Mouse (Mus musculus) ES-Bruce4 (cell line): ENCODE data around the gene Odf3b. TPM values are rescaled to one million over a fixed set of nuclear protein-coding genes. Genes with fewer than 3 reads are reported as not detected.
A peak's percentile ranks its signal among the peaks of the same experiment; 100 is the strongest.

Experiments
- H3K27ac ChIP-seq: 2 replicates; pipeline ENCODE4 v1.5.1; 2012; ENCODE audit warnings: low read length, inconsistent platforms; ENCODE audit not compliant: insufficient read depth
- H3K27me3 ChIP-seq: 2 replicates; pipeline ENCODE4 v1.6.1; 2012; ENCODE audit warnings: mild to moderate bottlenecking, low read length, inconsistent platforms; ENCODE audit not compliant: control insufficient read depth, poor library complexity, insufficient read depth, severe bottlenecking
- H3K36me3 ChIP-seq: 2 replicates; pipeline ENCODE4 v1.6.1; 2012; ENCODE audit warnings: inconsistent platforms, mild to moderate bottlenecking, low read length, moderate library complexity; ENCODE audit not compliant: control insufficient read depth, poor library complexity, insufficient read depth, severe bottlenecking
- H3K4me1 ChIP-seq: one replicate; pipeline ENCODE4 v1.8.1; 2011; ENCODE audit warnings: low read length; ENCODE audit not compliant: control insufficient read depth, insufficient read depth
- H3K4me3 ChIP-seq: 2 replicates; pipeline ENCODE4 v1.5.1; 2011; ENCODE audit warnings: low read depth, mild to moderate bottlenecking, low read length
- H3K9ac ChIP-seq: 2 replicates; pipeline ENCODE4 v1.6.1; 2012; ENCODE audit warnings: low read depth, mild to moderate bottlenecking, inconsistent platforms; ENCODE audit not compliant: poor library complexity, severe bottlenecking
- H3K9me3 ChIP-seq: replicated peaks from 2 replicates; pipeline ENCODE4 v1.6.1; 2012; ENCODE audit warnings: mild to moderate bottlenecking, low read length, inconsistent platforms; ENCODE audit not compliant: control insufficient read depth, poor library complexity, insufficient read depth, severe bottlenecking
- CTCF ChIP-seq: IDR thresholded peaks from one replicate; pipeline ENCODE4 v1.8.1; 2011; ENCODE audit warnings: low read depth, low read length
- EP300 ChIP-seq: IDR thresholded peaks from 2 replicates; pipeline ENCODE4 v1.6.1; 2011; ENCODE audit warnings: low read depth, low read length; ENCODE audit not compliant: insufficient read depth
- POLR2A ChIP-seq: IDR thresholded peaks from one replicate; pipeline ENCODE4 v1.8.1; 2011; ENCODE audit warnings: low read length; ENCODE audit not compliant: insufficient read depth
- polyA plus RNA-seq: library from polyadenylated mRNA; stranded (reverse); fragments of >200 nt; gene quantifications from 2 replicates; pipeline ENCODE4 v1.2.4, GENCODE M21; 2011; ENCODE audit warnings: low read depth; ENCODE audit not compliant: missing spikeins, insufficient read depth, insufficient read length

Odf3b gene
- polyA plus RNA-seq, 1 experiment: 2.6 TPM

DNA sequence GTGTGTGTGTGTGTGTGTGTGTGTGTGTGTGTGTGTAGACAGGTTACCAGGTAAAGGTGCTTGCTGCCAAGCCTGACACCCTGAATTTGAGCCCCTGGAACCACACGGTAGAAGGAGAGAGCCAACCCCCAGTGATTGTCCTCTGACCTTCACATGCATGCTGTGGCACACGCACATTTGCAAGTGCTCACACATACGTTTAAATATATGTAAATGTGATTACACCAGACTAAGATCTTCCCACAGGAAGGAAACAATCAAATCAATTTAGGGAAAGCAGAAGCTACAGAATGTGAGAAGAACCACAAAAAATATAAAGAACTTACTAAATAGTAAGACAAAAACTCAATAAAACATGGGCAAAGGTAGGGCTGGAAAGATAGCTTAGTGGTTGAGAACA lies 38.9 kb downstream of the Odf3b start:
- no peak overlapping the region for H3K9ac ChIP-seq
- no peaks in the 10 kb centered on the region for H3K36me3 ChIP-seq
- no peak for TF ChIP-seq EP300
- TF ChIP-seq CTCF: no peak
- TF ChIP-seq POLR2A: no peak
- no peak overlapping the region for H3K4me3 ChIP-seq
- no peaks in the 10 kb centered on the region for H3K9me3 ChIP-seq
- H3K4me1 ChIP-seq: no peaks in the 10 kb centered on the region
- no peak overlapping the region for H3K27ac ChIP-seq
- H3K27me3 ChIP-seq: no peaks in the 10 kb centered on the region

DNA sequence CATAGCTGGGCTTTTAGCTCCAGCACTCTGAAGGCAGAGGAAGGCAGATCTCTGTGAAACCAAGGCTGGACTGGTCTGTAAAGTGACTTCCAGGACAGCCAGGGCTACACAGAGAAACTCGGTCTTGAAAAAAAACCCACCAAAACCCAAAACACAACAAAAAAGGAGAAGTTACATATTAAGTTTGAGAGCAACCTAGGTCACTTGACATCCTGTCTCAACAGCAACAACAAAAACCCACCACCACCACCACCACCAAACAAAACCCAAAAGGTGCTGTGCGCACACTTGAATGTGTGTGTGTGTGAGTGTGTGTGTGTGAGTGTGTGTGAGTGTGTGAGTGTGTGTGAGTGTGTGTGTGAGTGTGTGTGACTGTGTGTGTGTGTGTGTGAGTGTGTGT lies 39.4 kb downstream of the Odf3b start:
- Histone ChIP-seq H3K27ac (no peak overlapping the region), H3K36me3 (no peaks in the 10 kb centered on the region), H3K9ac (no peak overlapping the region), H3K4me3 (no peak overlapping the region), H3K9me3 (no peaks in the 10 kb centered on the region), H3K4me1 (no peaks in the 10 kb centered on the region), H3K27me3 (no peaks in the 10 kb centered on the region)
- TF ChIP-seq CTCF (no peak), POLR2A (no peak), EP300 (no peak)

DNA sequence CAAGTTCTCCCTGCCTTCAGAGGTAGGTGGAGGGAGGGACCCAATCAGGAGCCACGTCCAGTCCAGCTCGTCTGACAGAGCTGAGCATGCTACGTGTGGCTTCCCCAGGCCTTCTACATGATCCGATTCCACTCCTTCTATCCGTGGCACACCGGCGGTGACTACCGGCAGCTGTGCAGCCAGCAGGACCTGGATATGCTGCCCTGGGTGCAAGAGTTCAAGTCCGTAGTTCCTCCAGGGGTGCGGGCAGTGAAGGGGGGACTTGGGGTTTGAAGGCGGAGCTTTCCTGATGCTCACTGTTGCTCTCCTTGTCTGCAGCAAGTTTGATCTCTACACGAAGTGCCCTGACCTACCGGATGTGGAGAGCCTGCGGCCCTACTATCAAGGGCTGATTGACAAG lies 42.7 kb downstream of the Odf3b start:
- Histone ChIP-seq H3K9ac (no peak overlapping the region), H3K27ac (no peak overlapping the region), H3K36me3 (no peaks in the 10 kb centered on the region), H3K27me3 (no peaks in the 10 kb centered on the region), H3K4me3 (peak overlapping the region; percentile 82), H3K9me3 (no peaks in the 10 kb centered on the region), H3K4me1 (no peaks in the 10 kb centered on the region)
- TF ChIP-seq POLR2A (no peak), CTCF (no peak), EP300 (no peak)

DNA sequence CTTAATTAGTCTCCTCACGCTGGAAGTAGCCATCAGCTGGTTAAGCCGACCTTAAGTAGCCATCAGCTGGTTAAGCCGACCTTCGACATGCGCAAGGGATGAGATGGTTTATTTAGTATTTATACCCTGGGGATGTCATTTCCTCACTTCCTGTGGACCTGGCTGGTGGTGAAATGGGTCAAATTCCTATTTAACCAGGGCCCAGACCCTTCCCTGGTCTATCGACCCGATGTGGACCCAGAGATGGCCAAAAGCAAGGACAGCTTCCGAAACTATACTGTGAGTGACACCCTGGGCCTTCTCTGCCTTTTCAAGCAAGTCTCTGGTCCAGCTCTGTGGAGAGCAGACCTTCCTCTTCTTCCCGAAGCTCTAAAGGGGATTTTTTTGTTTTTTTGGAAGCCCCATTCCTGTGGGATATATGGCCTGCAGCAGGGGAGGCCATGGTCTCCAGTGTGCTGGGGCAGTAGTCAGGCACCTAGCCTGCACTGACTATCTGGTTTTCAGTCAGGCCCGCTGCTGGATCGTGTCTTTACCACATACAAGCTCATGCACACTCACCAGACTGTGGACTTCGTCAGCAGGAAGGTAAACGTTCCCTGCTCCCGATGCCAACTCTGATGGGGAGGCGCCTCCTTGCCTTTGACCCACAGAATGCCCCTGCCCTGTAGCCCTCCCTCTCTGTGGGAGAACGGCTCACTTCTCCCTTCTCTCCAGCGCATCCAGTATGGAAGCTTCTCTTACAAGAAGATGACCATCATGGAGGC lies 44.1 kb downstream of the Odf3b start:
- Histone ChIP-seq H3K9ac (no peak overlapping the region), H3K9me3 (no peaks in the 10 kb centered on the region), H3K27me3 (no peaks in the 10 kb centered on the region), H3K4me1 (no peaks in the 10 kb centered on the region), H3K4me3 (peak overlapping the region; percentile 10; the same call in 1 of the 2 replicates), H3K36me3 (no peaks in the 10 kb centered on the region), H3K27ac (no peak overlapping the region)
- no peak for TF ChIP-seq EP300
- TF ChIP-seq POLR2A: no peak
- TF ChIP-seq CTCF: no peak

DNA sequence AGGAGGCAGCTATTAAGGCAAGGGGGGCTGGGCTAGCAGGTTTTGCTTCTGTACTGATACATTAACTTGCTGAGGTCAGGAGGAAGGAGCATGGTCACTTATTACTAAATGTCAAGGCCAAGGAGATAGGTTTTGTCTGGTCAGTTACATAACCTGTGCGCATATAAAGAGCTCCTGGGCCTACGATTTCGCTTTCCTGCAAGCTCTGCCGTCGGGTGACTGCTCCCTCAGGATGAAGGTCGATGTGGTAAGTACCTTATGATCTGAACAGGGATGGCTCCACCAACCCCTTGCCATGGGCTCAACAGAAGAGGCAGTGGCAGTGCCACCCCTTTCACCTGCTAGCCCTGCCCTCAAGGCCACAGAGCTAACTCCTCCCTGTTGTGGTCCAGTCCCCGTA lies 44.8 kb downstream of the Odf3b start, which contains the start of gene Miox:
TSS of gene Miox (plus strand) at position 128 of the 400 bp plus-strand sequence.
- no peak within 1 kb of the TSS for H3K4me3 ChIP-seq
- no peaks in the 10 kb centered on the region for H3K27me3 ChIP-seq
- H3K27ac ChIP-seq: no peak within 1 kb of the TSS
- no peaks in the 10 kb centered on the region for H3K4me1 ChIP-seq
- H3K36me3 ChIP-seq: no peaks in the 10 kb centered on the region
- no peak for TF ChIP-seq EP300
- TF ChIP-seq CTCF: no peak
- no peak for TF ChIP-seq POLR2A
- H3K9me3 ChIP-seq: no peaks in the 10 kb centered on the region
- no peak within 1 kb of the TSS for H3K9ac ChIP-seq

Other genes starting within 250 kb of the Odf3b start
- gene Mapk12, start 238.6 kb downstream of the Odf3b start, polyA plus RNA-seq: 33.2 and 38.2 TPM in 2 replicates
- gene Mapk11, start 229.7 kb downstream of the Odf3b start, polyA plus RNA-seq: 9.1 and 9.3 TPM in 2 replicates
- 86.1 and 96.7 TPM in 2 replicates for gene Plxnb2, start 198.5 kb downstream of the Odf3b start, polyA plus RNA-seq
- gene Dennd6b, start 182.8 kb downstream of the Odf3b start, polyA plus RNA-seq: 9.1 and 10.0 TPM in 2 replicates
- 13.3 and 14.3 TPM in 2 replicates for gene Ppp6r2, start 167.7 kb downstream of the Odf3b start, polyA plus RNA-seq
- 51.5 and 66.1 TPM in 2 replicates for gene Sbf1, start 64.0 kb downstream of the Odf3b start, polyA plus RNA-seq
- gene Adm2, start 56.6 kb downstream of the Odf3b start, polyA plus RNA-seq: 1.1 TPM in 1 of 2 replicates, not detected in the other
- not detected in 2 replicates for gene Miox, start 44.9 kb downstream of the Odf3b start, polyA plus RNA-seq
- 41.4 and 42.1 TPM in 2 replicates for gene Lmf2, start 23.6 kb downstream of the Odf3b start, polyA plus RNA-seq
- 164 and 173 TPM in 2 replicates for gene Ncaph2, start 23.6 kb downstream of the Odf3b start, polyA plus RNA-seq
- gene Sco2, start 5.4 kb downstream of the Odf3b start, polyA plus RNA-seq: 11.0 and 12.0 TPM in 2 replicates
- not detected in 2 replicates for gene Tymp, start 2.2 kb downstream of the Odf3b start, polyA plus RNA-seq
- not detected in 2 replicates for gene Klhdc7b, start 5.6 kb upstream of the Odf3b start, polyA plus RNA-seq
- gene Syce3, start 31.2 kb upstream of the Odf3b start, polyA plus RNA-seq: not detected in 2 replicates
- gene Cpt1b, start 46.6 kb upstream of the Odf3b start, polyA plus RNA-seq: 4.9 and 6.1 TPM in 2 replicates
- 2.1 and 3.2 TPM in 2 replicates for gene C730034F03Rik, start 50.3 kb upstream of the Odf3b start, polyA plus RNA-seq
- gene Gm44502, start 50.4 kb upstream of the Odf3b start, polyA plus RNA-seq: not detected in 2 replicates
- 41.3 and 45.7 TPM in 2 replicates for gene Chkb, start 50.6 kb upstream of the Odf3b start, polyA plus RNA-seq
- gene Mapk8ip2, start 74.6 kb upstream of the Odf3b start, polyA plus RNA-seq: 4.2 and 4.9 TPM in 2 replicates
- gene Arsa, start 98.1 kb upstream of the Odf3b start, polyA plus RNA-seq: 17.9 and 24.9 TPM in 2 replicates
- gene Shank3, start 120.3 kb upstream of the Odf3b start, polyA plus RNA-seq: 4.4 and 5.6 TPM in 2 replicates
- not detected in 2 replicates for gene Acr, start 189.0 kb upstream of the Odf3b start, polyA plus RNA-seq
- 9.7 and 12.6 TPM in 2 replicates for gene Rabl2, start 212.6 kb upstream of the Odf3b start, polyA plus RNA-seq